Mouse (Mus musculus) kidney, embryonic 16.5 days (tissue): ENCODE results near the gene Cdk8. TPM values are rescaled to one million over a fixed set of nuclear protein-coding genes. Genes with fewer than 3 reads are reported as not detected.
A peak's percentile ranks its signal among the peaks of the same experiment; 100 is the strongest.

Source experiments
- ATAC-seq: fragments of 200-750 bp; cut with Nextera tagmentation; 2 replicates; pipeline ENCODE4 v1.8.0; 2017; ENCODE audit warnings: moderate TSS enrichment; ENCODE audit not compliant: low FRiP score, low TSS enrichment
- H3K27ac ChIP-seq: fragments of 300-500 bp; sonication (generic); 2 replicates; pipeline ENCODE4 v1.5.1; 2014; ENCODE audit warnings: low read length
- H3K27me3 ChIP-seq: fragments of 300-500 bp; sonication (generic); 2 replicates; pipeline ENCODE4 v1.6.1; 2014; ENCODE audit warnings: low read length, control low read depth, mixed read lengths; ENCODE audit not compliant: insufficient read depth
- H3K36me3 ChIP-seq: fragments of 300-500 bp; sonication (generic); 2 replicates; pipeline ENCODE4 v1.6.1; 2014; ENCODE audit warnings: low read length, control low read depth, mixed read lengths; ENCODE audit not compliant: insufficient read depth
- H3K4me1 ChIP-seq: fragments of 300-500 bp; sonication (generic); 2 replicates; pipeline ENCODE4 v1.6.1; 2014; ENCODE audit warnings: low read length, control low read depth, mixed read lengths; ENCODE audit not compliant: insufficient read depth
- H3K4me2 ChIP-seq: fragments of 300-500 bp; sonication (generic); replicated peaks from 2 replicates; pipeline ENCODE4 v1.6.1; 2014; ENCODE audit warnings: low read depth, low read length
- H3K4me3 ChIP-seq: fragments of 300-500 bp; sonication (generic); 2 replicates; pipeline ENCODE4 v1.5.1; 2014; ENCODE audit warnings: mild to moderate bottlenecking, low read length
- H3K9ac ChIP-seq: fragments of 300-500 bp; sonication (generic); replicated peaks from 2 replicates; pipeline ENCODE4 v1.6.1; 2014; ENCODE audit warnings: low read length
- H3K9me3 ChIP-seq: fragments of 300-500 bp; sonication (generic); 2 replicates; pipeline ENCODE4 v1.6.1; 2016; ENCODE audit warnings: low read length, control low read depth
- WGBS: fragments of 180-500 bp; shearing (Covaris S2); extraction: QIAGEN DNeasy Blood & Tissue Kit; methylation state at CpG from one replicate; pipeline ENCODE4 v1.1.7; 2014; 5-methylcytosine and 5-hydroxymethylcytosine counted together
- polyA plus RNA-seq: library from polyadenylated mRNA; unstranded; fragments of >200 nt; fragmentation: Nextera tagmentation; extraction: Ambion mirVana; gene quantifications from 2 replicates; pipeline ENCODE4 v1.2.1, GENCODE M21; 2015

Gene Cdk8
- polyA plus RNA-seq, 1 experiment from 2014 or later = 11.4 TPM

DNA sequence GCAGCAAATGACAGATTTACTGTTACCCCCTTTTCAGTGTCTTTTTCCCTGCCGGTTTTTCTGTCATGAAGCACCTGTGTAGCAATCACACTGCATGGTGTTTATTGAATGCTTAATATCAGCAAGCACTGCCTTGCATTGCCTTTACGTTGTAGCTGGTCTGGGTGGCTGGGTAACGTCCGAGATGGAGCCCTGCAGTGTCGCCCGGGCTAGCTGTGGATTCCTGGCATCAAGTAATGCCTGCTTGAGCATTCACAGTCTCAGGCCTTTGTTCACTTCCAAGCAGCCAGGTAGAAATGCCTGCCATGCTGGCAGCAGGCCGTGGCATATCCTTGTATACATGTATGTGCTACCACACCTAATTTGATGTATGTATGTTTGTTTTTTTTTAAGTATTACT, 36.7 kb downstream of the Cdk8 start:
- Histone ChIP-seq H3K9me3 (no peaks in the 10 kb centered on the region), H3K4me2 (no peak overlapping the region), H3K36me3 (peaks cover 17% of the 10 kb centered on the region; the same call in 1 of the 2 replicates), H3K9ac (no peak overlapping the region), H3K4me3 (no peak overlapping the region), H3K27ac (no peak overlapping the region), H3K27me3 (no peaks in the 10 kb centered on the region), H3K4me1 (no peaks in the 10 kb centered on the region)
- WGBS = 85% methylated on average over 7 of the region's 7 CpGs
- ATAC-seq = no peak

DNA sequence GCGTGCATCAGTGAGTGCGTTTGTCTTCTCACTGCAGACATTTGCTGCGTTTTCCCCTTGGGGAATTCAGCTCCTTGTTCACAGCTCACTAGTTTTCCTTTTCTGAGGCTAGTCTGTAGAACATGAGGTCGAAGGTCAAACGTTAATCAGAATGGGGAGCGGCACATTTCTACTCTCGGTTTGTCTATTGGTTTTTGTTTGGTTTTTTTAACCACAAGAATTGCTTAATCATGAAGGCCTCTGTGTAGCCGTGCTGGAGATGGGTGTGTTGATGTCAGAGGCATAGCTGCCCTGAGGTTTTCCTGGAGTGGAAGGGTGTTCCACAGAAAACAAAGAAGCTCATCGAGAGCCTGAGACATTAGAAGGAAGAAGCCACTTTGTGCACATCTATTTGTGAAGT, 39.6 kb downstream of the Cdk8 start:
- ATAC-seq = no peak
- H3K27me3 ChIP-seq = no peaks in the 10 kb centered on the region
- no peak overlapping the region for H3K9ac ChIP-seq
- peaks cover 28% of the 10 kb centered on the region for H3K36me3 ChIP-seq
- H3K4me2 ChIP-seq = no peak overlapping the region
- no peaks in the 10 kb centered on the region for H3K9me3 ChIP-seq
- H3K27ac ChIP-seq = no peak overlapping the region
- H3K4me3 ChIP-seq = no peak overlapping the region
- 82% methylated on average over 9 of the region's 9 CpGs for WGBS
- H3K4me1 ChIP-seq = no peaks in the 10 kb centered on the region

DNA sequence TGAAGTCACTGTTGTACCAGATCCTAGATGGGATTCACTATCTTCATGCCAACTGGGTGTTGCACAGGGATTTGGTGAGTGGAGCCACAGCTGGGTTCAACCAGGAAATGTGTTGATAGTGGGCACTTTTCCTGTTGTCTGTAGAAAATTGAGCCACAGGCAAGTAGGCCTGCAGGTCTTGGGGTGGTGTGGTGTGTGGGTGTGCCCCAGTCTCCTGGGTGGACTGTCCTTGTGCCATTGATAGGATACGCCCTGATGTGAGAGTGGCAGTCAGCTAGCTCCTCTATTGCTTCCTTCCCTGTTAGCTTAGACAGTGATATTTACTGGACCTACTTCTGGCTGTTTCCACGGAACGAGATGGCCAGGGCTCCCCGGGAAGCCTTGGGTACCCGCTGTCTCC, 40.6 kb downstream of the Cdk8 start:
- H3K36me3 ChIP-seq = peaks cover 33% of the 10 kb centered on the region
- WGBS = 93% methylated on average over 5 of the region's 5 CpGs
- ATAC-seq = no peak

GRCm38 (mm10) chr5:146273096-146273495, 42.1 kb downstream of the Cdk8 start:
- Histone ChIP-seq H3K9me3 (no peaks in the 10 kb centered on the region), H3K27me3 (no peaks in the 10 kb centered on the region), H3K36me3 (peaks cover 33% of the 10 kb centered on the region), H3K4me1 (no peaks in the 10 kb centered on the region), H3K27ac (no peak overlapping the region), H3K9ac (no peak overlapping the region), H3K4me3 (no peak overlapping the region), H3K4me2 (no peak overlapping the region)
- WGBS = 96% methylated on average over 4 of the region's 4 CpGs
- ATAC-seq = no peak

More for the DNA sequence above, 40.6 kb downstream of the Cdk8 start:
- Histone ChIP-seq H3K4me3 (no peak overlapping the region), H3K27ac (no peak overlapping the region), H3K27me3 (no peaks in the 10 kb centered on the region), H3K4me2 (no peak overlapping the region), H3K9ac (no peak overlapping the region), H3K4me1 (no peaks in the 10 kb centered on the region), H3K9me3 (no peaks in the 10 kb centered on the region)

- Histone ChIP-seq H3K4me3 (no peak overlapping the region), H3K9me3 (no peaks in the 10 kb centered on the region), H3K9ac (no peak overlapping the region), H3K4me1 (no peaks in the 10 kb centered on the region), H3K27ac (no peak overlapping the region), H3K4me2 (no peak overlapping the region), H3K36me3 (peaks cover 29% of the 10 kb centered on the region), H3K27me3 (no peaks in the 10 kb centered on the region)
- WGBS = 93% methylated on average over 4 of the region's 4 CpGs
- no peak for ATAC-seq
These were observed 43.5 kb downstream of the Cdk8 start for GRCm38 (mm10) chr5:146274420-146275045.

DNA sequence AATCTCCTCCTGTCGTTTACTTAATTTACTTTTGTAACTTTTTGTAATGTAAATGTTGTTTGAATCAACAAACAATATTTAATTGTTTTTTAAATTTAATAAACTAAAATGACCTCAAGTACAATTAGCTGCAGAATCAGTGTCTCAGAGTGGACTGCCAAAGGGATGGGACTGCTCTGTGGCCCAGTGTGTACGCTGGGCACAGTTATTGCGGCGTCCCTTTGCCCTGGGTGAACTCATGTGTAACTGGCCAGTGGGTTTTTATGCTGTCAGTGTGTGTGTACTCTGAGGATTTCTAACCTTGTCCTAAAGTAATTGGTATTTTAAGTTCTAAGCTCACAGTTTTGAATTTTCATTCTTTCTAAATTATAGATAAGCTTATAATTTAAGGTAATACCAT, 46.5 kb downstream of the Cdk8 start:
- Histone ChIP-seq H3K36me3 (peaks cover 19% of the 10 kb centered on the region), H3K4me3 (no peak overlapping the region), H3K4me2 (no peak overlapping the region), H3K9me3 (no peaks in the 10 kb centered on the region), H3K27me3 (no peaks in the 10 kb centered on the region), H3K27ac (no peak overlapping the region), H3K4me1 (no peaks in the 10 kb centered on the region), H3K9ac (no peak overlapping the region)
- WGBS = 84% methylated on average over 4 of the region's 4 CpGs
- 0 out of 2 replicates have a peak, but pooled peaks have one; percentile 61 for ATAC-seq

GRCm38 (mm10) chr5:146280012-146280411, 49.0 kb downstream of the Cdk8 start:
- Histone ChIP-seq H3K9me3 (no peaks in the 10 kb centered on the region), H3K27me3 (no peaks in the 10 kb centered on the region)

GRCm38 (mm10) chr5:146281241-146281818, 50.3 kb downstream of the Cdk8 start:
- Histone ChIP-seq H3K4me2 (no peak overlapping the region), H3K9me3 (no peaks in the 10 kb centered on the region), H3K4me3 (no peak overlapping the region), H3K9ac (no peak overlapping the region), H3K27me3 (no peaks in the 10 kb centered on the region), H3K27ac (no peak overlapping the region), H3K4me1 (no peaks in the 10 kb centered on the region), H3K36me3 (peaks cover 10% of the 10 kb centered on the region)
- 87% methylated on average over 4 of the region's 4 CpGs for WGBS
- ATAC-seq = no peak

More at GRCm38 (mm10) chr5:146280012-146280411, 49.0 kb downstream of the Cdk8 start:
- Histone ChIP-seq H3K4me1 (no peaks in the 10 kb centered on the region), H3K36me3 (peaks cover 16% of the 10 kb centered on the region), H3K27ac (no peak overlapping the region), H3K9ac (no peak overlapping the region), H3K4me2 (no peak overlapping the region), H3K4me3 (no peak overlapping the region)
- ATAC-seq = no peak

DNA sequence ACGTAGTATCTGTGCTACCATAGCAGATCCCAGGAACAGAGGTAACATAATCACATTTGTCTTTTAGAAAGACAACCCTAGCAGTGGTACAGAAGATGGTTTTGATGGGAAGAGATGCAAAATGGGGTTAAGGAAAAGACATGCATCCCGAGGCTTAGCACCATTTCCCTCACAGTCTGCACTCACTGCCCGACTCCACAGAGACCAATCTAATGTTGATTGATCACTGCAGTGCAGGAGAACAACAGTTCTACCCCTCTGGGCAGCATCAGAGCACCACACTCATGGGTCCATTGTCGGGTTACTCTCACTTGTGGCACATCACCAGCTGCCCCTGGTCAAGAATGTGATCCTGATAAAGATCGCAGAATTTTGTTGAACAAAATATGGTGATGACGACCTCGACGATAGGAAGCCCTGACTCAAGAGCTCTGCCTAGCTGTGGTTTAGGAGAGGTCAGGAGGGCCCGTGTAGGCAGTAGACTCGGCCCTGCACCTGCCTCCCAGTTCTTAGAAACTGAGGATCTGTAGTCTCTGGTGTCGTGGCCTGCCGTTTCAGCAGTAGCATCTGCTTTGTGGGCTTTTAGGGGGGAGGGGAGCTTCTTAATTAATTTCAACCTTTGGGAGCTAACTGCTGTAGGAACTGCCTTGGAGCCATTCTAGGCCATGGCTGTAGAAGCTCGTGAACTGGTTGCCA, 51.0 kb downstream of the Cdk8 start:
- no peak overlapping the region for H3K9ac ChIP-seq
- H3K27me3 ChIP-seq = no peaks in the 10 kb centered on the region
- WGBS = 75% methylated on average over 13 of the region's 13 CpGs
- no peak overlapping the region for H3K4me3 ChIP-seq
- peaks cover 16% of the 10 kb centered on the region for H3K36me3 ChIP-seq
- no peak overlapping the region for H3K4me2 ChIP-seq
- H3K9me3 ChIP-seq = no peaks in the 10 kb centered on the region
- no peak overlapping the region for H3K27ac ChIP-seq
- no peaks in the 10 kb centered on the region for H3K4me1 ChIP-seq
- no peak for ATAC-seq

DNA sequence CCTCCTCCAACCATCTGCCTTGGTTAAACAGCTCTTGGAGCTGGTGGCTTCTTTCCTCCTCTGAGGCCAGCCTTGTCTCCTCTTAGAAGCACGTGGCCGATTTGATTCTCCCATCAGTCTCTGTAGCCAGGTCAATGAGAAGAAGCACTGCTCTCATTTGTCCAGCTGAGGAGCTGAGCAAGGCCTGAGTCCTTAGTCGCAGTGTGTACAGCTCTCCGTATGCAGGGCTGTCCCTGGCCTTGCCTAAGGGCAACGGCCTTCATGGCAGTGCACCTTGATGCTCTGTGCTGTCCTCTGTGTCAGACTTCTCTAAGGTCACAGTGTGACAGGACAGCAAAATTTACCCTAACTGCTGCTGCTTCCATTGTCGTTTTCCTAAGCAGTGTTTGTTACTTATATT, 52.9 kb downstream of the Cdk8 start:
- Histone ChIP-seq H3K9me3 (no peaks in the 10 kb centered on the region), H3K4me3 (no peak overlapping the region), H3K4me2 (no peak overlapping the region), H3K9ac (no peak overlapping the region), H3K27ac (no peak overlapping the region), H3K27me3 (no peaks in the 10 kb centered on the region), H3K4me1 (no peaks in the 10 kb centered on the region), H3K36me3 (peaks cover 25% of the 10 kb centered on the region)
- no peak for ATAC-seq
- WGBS = 87% methylated on average over 6 of the region's 6 CpGs
